Mouse (Mus musculus) brain, embryonic 14.5 days (tissue): ENCODE data around the gene Spats2.

Experiments
- CTCF ChIP-seq: fragments of 200-500 bp; IDR thresholded peaks from 2 replicates; pipeline ENCODE4 v1.5.1; 2012; ENCODE audit warnings: inconsistent platforms, mild to moderate bottlenecking, moderate library complexity, borderline replicate concordance; ENCODE audit not compliant: insufficient read depth, insufficient read length; ENCODE audit errors: extremely low read depth
- POLR2A ChIP-seq: fragments of 200-500 bp; IDR thresholded peaks from 2 replicates; pipeline ENCODE4 v1.6.1; 2012; ENCODE audit warnings: mild to moderate bottlenecking, inconsistent platforms, borderline replicate concordance; ENCODE audit not compliant: poor library complexity, insufficient read depth, insufficient read length, severe bottlenecking; ENCODE audit errors: extremely low read depth

DNA sequence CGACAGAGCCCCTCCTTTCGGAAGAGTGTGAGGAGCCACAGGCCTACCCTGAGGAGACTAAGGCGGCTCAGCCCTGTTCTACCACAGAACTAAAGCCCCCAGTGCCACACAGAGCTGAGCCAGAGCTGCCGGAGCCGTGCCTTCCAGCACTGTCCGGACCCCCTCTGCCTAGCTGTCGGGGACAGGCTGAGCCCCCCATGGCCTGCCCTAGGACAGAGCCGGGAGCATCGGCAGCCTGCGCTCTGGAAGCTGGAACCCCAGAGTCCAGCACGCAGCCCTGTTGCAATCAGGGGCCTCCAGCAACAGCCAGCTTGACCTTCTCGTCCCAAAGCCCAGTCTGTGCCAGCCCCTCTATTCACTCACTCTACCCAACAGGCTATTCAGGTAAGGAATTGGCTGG lies 43.4 kb upstream of the Spats2 start:
- TF ChIP-seq POLR2A (no peak), CTCF (no peak)
